Mouse (Mus musculus): ENCODE results near the gene Olfr952.

The Olfr952 gene

DNA sequence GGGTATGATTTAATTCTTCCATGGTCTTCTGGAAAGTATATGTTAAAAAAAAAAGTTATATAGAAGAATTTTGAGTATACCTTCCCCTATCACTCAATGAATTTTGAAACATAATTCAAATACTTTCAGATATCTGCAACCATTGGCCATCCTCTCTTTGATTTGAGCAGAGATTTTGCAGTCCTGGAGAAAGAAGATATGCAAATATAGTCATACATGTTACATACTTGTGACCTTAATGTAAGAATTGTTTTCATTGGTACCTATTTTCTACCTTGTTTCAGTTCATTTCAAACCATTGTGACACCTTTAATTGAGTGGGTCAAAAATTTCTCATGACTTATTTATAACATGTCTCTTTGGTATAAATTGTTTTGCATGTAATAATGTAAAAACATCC lies at the start of gene Olfr952:
TSS of gene Olfr952 (minus strand) at position 101 of the 400 bp plus-strand sequence.
- no peak for DNase-seq (ENCODE audit: low spot score)

GRCm38 (mm10) chr9:39471844-39472243 lies 44.9 kb upstream of the Olfr952 start, which contains the start of gene Olfr955:
TSS of gene Olfr955 (minus strand) at chr9:39471944.
- no peak for DNase-seq (ENCODE audit: low spot score)

DNA sequence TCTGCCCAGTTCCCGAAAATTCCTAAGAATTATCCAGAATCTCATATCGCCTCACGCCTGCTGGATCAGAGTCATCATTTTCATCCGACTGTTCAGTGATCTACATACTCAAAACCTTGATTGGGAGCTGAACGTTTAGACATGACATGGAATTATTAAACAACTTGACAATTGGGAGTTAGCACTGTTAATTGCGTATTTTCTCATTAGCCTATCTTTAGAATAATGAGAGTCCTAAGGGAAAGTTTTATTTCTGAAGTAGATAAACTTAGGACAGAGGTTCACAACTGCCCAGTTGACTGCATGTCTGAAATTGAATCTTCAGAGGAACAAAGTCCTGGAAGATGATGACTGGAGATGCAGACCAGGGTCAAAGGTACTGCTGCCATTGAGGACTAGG lies 29.5 kb upstream of the Olfr952 start, which contains the start of gene Olfr954:
TSS of gene Olfr954 (plus strand) at position 301 of the 400 bp plus-strand sequence.
- no peak for DNase-seq (ENCODE audit: low spot score)

- no peak for DNase-seq (ENCODE audit: low spot score)
Observed at GRCm38 (mm10) chr9:39387110-39387509, 39.8 kb downstream of the Olfr952 start, which contains the start of gene Olfr951. TSS of gene Olfr951 (plus strand) at chr9:39387410.

Data from adipocyte (in vitro differentiated cells).